Mouse (Mus musculus): ENCODE data around the gene Itpr1. TPM values are rescaled to one million over a fixed set of nuclear protein-coding genes. Genes with fewer than 3 reads are reported as not detected.

Gene Itpr1
- total RNA-seq, 4 experiments from 2014 or later: 444 to 572 (median 514) TPM

DNA sequence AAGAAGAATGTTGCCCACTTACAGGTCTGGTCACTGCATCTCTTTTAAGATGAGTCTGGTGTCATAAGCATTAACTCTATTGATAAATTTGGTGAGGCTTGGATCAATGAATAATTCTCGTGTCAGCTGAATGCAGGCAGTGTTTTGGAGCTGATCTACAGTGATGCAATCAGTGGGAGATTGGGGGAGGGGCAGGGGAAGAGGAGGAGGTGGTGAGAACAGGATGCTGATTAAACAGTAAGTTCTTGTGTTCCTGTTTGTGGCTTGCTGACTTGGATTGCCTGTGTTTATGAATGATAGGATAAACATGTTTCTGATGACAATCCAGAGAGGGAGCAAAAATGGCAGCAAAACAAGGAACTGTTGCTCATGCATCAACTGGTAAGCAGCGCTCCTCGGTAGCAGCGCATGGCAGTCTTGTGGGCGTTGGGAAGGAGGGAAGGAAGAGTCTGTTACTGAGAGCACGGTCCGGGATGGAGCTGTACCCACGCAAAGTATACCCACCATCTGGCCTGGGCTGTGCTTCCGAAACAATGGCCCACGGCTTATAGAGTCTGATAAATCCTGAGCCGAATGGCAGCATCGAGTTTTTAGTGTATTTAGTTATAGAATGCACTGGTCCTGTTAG, 64.1 kb downstream of the Itpr1 start:
- DNase-seq (ENCODE audit: low spot score in 2 of 2): peak in 1 of 2 experiments; percentile 76

DNA sequence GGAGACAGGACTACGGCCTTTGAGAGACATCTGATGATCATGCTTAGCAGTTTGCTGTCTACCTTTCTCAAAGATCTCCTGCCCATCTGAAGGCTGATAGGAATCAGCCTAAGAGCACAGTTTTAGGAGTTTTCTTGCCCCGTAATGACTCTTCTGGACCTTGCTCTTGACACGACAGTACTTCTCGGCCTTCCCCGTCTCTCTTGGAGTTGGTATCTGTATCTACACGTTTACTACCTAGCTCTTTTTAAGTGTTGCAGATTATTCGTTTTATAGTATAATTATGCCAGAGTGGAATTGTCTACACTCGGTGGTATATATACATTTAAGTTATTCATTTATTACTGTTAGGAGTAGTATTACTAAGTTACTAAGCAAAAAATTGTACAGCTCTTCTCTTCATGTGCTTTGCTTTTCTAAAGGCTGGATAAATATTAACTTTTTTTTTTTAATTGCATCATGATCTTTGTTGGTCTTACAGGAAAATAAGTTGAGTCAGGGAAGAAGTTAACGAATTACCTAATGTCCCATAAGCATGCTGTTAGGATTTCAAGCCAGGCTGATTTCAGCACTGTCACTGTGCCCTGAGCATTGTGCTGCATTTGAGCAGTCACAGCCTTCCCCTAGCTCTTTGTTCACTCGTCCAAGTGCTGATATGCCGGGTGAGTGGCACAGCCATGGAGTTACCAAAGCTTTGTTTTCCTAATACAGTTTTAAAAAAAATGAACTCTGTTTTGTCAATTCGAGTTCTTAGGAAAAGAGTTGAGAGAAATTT, 64.9 kb downstream of the Itpr1 start:
- no peak for DNase-seq (ENCODE audit: low spot score in 2 of 2)

DNA sequence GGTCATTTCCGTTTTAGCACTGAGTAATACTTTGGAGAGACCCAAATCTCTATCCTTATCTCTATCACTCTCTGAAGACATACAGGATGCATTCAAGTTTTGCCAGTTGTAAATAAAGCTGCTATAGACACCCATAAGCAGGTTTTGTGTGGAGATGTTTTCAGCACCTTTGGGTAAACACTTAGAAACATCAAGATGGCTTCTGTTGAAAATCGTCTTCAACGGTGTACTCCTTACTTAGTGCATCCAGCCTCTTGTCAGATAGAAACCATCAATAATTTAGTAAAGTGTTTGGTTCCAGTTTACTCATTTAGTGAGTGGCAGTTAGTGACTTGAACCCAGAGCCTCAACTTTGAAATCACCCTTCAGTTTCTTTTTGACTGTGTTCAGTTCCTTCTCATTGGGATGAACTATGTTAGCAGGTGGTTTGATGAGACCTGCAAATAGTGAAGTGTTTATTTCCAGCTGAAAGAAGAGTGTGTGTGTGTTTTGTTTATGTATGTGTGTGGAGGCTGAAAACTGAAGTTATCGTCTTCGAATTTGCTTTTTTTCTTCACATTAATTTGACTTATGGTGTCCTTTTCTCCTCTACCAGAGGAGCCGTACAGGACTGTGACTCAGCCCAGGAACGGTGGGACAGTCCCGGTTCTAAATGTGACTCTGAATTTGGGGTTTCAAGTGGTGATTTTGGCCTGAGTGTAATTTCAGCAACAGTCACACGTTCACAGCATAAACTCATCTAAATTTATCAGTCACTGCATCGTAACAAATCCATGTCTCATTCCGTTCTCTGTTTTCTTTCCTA, 66.1 kb downstream of the Itpr1 start:
- DNase-seq (ENCODE audit: low spot score in 2 of 2): no peak

DNA sequence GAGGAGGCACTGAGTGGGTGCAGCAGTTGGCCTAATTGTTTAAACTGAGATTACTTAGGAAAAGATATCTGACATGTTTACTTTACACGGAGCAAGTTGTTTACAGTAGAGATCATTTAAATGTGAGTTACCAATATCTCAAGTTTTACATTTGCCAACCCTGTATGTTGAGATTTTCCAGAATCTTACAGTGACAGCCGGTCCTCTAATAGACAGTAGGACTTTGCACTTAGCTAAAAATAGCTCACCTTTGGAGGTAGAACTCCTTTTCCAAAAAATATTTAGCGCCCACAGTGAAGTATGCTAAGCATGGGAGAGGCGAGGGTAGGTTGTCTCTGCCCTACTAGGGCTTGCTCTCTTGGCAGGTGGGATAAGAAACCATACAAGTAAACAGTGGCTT, 69.2 kb downstream of the Itpr1 start:
- no peak for DNase-seq (ENCODE audit: low spot score in 2 of 2)

DNA sequence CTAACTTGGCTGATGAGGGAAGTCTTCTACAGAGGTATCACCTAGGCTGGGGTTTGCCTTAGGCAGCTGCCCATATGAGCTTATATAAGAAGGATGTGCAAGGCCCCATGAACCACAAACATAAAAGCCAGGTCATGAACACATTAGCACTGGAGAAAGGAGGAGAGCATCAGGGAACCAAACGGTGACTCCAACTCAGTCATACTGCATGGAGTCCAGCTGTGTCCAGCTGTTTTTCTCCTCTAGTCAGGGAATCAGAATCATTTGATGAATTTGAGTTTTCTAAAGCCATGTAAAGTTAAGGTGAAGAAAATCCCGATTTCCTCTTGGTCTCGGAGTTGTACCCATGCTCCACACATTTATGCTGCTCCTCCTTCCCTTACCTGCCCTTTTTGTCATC, 69.7 kb downstream of the Itpr1 start:
- no peak for DNase-seq (ENCODE audit: low spot score in 2 of 2)

DNA sequence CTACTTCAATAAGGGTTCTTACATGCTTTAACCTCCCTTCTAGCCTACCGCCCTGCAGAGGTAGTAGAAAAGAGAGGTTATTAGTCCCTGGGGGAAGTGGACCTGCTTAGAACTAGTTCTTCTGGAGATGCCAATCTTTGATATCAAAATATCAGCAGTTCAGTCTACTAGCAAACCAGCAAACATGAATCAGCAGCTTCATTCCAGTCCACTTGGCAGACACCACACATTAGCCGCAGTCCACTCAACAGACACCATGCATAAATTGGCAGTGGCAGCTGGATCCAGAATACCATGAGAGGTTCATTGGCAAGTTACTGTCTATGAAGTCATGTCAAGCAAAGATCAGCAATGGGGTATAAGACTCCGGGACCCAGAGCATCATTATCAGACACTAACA, 71.8 kb downstream of the Itpr1 start:
- DNase-seq (ENCODE audit: low spot score in 2 of 2): no peak

DNA sequence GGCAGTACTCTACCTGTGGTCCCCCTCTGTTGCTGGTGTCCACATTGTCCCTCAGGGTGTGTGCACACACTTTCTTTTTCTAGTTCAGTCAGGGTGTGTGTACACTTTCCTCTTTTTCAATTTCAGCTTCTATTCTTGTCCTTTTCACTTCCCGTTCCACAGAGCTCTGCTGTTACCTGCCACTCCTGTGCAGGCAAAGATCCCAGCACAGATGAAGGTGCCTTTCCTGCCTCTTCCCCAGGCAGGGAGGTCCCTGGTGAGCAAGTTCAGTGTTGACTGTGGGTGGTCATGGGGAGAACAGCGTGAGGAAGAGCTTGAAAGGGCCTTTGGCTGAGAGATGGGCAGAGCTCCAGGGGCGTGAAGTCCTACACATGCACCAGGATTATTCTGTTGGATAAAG, 76.1 kb downstream of the Itpr1 start:
- DNase-seq (ENCODE audit: low spot score in 2 of 2): no peak

DNA sequence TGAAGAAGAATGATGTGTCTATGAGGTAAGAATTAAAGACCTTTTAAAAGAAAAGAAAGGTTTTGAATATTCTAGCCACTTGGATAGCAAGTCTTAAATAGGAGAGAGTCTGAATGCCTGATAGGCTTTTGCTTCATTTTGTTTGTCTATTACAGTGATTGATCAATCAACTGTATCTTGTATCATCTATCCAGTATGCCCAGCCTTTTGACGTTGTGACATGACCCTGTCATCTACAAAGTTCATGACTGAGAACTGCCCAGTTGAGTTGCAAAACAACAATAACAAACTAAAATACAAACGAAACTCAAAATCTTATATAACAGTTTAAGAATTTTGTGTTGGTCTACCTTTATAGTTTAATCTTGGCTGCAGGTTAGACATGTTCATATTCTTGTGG, 78.1 kb downstream of the Itpr1 start:
- no peak for DNase-seq (ENCODE audit: low spot score in 2 of 2)

DNA sequence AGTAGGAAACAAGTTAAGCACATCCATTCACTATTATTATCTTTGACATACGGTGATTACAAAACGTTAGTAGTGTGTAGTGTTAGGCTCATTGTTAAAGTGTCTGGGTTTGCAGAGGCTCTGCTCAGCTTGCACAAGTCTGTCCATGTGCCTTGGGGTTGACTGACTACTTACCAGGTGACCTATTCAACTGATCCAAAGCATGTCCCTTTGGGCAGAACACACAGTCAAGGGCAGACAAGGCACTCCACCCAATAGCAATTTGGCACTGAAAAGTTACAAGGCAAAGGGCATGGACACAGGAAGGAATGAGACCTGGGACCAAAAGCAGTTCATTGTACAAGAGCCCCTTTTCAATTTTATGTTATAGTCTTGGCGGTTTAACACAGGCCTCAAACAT, 78.7 kb downstream of the Itpr1 start:
- DNase-seq (ENCODE audit: low spot score in 2 of 2): no peak

DNA sequence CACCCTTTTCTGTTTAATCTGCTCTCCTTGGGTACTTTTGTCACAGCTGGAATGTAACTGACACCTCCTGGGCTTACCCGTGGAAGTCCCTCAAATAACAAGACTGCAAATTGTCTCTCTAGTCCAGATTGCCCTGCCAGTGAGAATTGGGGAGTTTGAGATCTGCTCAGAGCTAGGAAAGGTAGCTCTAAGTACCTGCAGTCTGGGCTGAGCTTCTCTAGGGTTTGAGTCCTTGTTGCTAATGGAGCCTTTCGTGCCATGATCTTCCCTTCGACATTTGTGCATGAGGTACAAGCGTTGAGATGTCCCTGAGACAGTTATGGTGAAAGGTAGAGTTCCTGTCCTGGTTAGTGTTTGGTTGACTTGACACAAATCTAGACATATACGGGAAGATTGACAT, 89.0 kb downstream of the Itpr1 start:
- no peak for DNase-seq (ENCODE audit: low spot score in 2 of 2)

DNA sequence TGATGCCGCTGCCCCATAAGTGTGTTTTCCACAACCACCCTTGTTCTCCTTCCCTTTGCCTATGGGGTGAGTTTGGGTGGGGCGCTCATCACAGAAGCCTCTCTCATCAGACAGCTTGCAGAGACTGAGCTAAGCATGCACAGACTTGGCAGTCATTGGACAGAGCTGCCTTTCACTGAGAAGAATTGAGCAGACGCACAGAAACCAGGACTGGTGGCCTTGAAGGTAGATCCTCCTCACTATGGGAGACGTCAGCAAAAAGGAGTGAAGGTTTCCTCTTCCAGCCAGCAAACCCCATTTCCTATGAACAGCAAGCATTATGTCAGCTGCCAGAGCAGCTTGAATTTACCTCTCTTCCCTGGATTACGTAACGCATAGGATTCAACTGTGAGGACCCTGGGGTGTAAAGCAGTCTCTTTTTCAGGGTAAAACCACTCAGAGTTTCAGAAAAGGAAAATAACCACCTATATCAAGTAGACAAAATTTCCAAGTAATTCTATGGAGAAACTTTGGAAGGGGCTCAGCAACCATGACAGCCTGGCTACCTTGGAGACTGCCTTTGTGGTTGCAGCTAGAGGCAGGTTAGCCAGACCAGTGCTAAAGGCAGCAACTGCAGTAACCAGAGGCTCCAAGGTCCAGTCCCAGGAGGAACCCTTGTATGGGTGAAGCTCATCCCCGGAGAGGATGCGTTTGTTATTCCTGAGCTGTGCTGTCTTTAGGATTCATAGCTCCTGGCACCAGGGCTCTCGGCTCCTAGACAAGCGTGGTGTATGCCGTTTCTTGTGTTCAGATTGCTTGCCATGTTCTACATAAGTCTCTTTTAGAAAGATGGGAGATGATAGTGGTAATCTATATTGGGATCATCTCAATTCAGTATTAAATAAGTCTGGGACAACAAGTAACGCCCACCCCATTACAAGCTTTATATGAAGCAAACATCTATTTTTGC, 91.0 kb downstream of the Itpr1 start:
- peak in 1 of 2 experiments; percentile 50 for DNase-seq (ENCODE audit: low spot score in 2 of 2)

DNA sequence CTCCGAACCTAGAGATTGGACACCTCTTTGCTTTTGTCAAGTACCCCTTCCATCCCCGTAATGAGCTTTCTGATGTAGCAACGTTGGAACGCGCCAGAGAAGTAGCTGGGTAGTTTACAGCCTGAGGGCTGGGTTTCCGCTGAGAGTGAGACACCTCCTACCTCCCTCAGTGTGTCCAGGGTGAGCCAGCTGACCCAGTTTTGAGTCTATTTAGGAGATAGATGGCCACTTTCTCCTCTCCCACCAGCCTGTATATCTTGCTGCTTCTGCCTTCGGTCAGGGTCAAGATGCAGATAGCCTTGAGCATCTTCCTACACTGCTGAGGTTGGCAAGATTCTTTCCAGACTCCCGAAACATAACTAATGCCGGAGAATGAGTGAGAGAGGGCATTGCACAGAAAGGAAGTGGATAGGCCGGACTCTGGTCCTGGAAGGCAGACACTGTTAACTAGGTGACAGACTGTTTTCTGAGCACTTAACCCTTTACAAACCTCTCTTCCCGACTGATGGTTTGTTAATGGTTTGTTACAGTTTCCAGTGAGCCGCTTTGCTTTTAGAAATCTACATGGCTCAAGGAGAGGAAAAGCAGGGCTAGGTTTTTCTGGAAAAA, 92.4 kb downstream of the Itpr1 start:
- DNase-seq (ENCODE audit: low spot score in 2 of 2): no peak

DNA sequence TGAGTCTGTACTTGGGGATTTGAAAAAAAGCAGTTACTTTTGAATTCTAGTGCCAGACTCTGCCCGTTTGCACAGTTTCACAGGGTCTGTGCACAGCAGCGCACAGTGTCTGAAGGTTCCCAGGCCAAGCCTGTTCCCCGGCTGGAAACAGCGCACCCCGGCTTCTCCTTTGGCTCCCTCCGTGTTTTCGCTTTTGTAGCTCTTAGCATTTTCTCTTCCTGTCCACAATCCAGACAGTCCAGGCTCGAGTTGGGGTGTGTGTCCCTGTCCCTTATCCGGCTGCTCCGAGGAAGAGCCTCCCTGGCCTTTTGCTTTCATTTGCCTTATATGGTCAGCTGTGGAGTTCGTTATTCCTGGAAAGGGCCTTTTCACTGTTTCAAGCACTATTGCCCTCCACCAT, 93.3 kb downstream of the Itpr1 start:
- DNase-seq (ENCODE audit: low spot score in 2 of 2): no peak

DNA sequence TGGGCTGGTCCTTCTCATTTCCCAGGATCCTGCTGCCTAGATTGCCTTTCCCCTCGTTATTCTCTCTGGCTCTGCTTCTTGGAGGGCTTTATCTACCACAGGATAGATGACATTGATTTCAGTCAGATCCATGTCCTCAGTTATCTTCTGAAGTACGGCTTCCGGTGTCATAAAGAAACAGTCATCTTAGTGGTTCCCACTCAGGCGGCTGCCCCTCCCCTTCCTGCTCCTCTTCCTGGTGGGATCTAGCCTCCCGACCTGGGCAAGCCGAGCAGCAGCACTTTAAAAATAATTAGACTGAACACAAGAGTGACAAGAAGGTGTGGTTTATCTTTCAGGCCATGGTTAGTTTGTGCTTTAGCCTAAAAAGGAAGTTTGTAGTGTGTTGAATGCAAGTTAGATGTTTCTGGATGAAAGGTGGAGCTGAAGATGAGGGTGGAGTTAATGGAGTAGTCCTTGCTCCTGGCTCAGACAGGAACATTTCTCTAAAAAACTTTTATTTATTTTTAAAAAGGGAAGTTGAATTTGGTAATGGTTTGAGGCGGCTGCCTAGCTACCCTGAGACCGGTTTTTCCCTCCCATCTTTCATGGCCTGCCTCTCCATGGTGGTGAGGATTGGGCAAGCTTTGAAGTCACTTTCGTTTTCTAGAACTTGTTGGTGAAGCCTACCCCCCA, 94.2 kb downstream of the Itpr1 start:
- DNase-seq (ENCODE audit: low spot score in 2 of 2): no peak

DNA sequence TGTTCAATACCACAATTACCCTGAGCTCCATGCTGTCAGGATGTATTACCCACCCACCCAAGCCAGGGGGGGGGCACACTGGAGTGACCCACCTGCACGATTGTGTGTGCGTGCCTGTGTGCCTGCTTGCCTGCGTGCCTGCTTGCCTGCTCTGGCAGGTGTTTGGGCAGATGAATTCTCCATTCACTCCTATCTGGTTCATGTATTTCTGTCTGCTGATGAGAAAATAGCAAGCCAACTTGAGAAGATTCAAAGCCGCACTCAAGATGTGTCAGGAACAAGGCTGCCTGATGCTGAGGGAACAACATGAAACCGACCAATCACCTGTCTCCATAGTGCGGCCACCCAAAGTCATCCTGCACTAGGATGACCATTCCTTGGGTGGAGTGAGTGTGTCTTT, 94.9 kb downstream of the Itpr1 start:
- peak in 1 of 2 experiments; percentile 41 for DNase-seq (ENCODE audit: low spot score in 2 of 2)

DNA sequence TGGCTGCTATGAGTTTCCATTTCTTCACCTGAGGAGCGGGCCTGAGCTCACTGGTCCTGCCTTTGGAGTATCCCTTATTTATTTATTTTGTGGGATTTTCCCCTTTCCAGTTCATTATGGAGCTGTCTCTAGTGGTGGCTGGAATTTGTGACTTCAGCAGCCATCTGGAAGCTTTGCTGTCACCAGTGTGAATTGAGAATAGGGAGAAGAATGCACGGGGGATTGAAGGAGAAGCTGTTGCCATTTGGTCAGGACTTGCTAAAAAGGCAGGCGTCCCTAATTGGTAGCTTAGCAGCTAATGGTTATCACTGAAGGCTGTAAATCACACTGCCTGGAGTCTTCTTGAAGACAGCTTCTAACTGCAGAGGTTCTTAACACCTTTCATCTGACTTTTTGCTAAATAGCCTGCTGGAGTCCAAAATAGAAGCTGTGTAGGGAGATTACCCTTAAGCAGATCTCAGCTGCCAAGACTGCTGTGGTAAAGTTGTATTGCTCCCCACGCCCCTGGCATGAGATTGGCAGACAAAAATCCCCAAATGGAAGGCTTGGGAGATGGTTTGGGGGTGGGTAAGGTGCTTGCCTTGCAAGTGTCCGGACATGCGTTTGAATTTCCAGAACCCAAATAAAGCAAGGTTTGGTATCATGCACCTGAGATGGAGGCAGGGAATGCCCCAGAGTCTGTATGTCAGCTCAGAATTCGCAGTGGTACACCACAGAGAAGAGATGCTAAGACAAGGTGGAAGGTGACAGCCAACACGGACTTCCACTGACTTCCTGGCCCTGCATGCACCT, 96.7 kb downstream of the Itpr1 start:
- DNase-seq (ENCODE audit: low spot score in 2 of 2): peak in 1 of 2 experiments; percentile 66

DNA sequence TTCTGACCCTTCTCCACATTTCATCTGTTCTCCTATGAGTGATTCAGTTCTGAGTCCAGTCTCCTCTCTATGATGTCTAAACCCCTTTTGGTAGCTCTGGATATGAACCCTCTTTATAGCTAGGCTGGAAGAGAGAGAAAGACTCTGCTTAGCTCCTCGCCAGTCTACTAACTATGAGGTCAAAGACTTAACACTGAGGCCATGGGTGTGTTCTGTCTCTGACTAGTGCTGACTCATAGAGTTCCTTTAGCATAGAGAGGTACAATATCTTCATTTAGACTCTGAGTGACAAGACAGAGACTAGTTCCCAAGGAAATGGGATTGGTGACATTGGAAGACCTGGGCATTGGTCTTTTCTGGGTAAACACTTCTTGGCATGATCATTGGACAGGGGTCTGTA, 100.2 kb downstream of the Itpr1 start:
- DNase-seq (ENCODE audit: low spot score in 2 of 2): no peak

DNA sequence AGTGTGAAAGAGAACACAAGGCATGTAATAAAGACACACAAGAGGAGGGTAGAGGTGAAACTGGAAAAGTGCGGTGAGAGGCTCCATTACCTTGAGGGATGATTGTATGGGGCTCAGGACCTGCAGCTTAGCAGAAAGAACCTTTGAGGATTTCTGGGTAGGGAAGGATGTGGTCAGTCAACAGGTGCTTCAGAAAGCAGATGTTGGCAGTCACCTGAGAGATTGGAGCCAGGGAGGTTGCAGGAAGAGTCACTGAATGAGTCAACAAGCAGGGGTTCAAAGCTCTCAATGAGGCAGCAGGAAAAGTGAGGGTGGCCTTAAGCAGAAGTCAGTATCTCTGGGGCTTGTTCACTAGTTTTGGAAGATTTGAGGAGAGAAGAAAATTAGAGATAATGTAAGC, 101.1 kb downstream of the Itpr1 start:
- no peak for DNase-seq (ENCODE audit: low spot score in 2 of 2)

DNA sequence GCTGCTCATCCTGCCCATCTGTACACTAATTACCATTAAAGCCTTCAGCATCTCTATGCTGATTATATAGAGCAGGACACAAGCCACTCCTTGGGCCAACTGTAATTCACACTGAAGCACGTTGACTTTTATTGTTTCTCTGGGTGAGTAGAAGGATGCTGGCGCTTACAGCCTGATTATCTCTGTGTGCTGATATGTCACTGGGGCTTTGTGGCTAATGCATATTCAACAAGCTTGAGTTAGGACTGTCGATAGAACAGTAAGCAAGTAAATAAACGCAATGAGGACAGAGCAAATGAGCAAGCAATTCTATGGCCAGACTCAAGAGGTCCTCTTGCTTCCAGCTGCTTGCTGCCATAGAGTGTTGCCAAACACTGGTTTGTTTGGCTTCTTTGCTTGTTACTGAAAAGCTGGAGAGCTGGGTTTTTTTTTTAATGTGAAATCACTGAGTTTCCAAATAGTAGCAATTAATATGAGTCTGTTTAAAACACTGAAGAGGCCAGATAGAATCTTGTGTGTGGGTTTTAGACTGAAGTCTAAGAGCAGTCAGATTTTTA, 103.5 kb downstream of the Itpr1 start:
- no peak for DNase-seq (ENCODE audit: low spot score in 2 of 2)

Data from left cerebral cortex, adult 8-10 months (tissue).